Mouse (Mus musculus): ENCODE data around the gene Gm9747. TPM values are rescaled to one million over a fixed set of nuclear protein-coding genes. Genes with fewer than 3 reads are reported as not detected.

Gm9747 gene
- polyA plus RNA-seq, 2 experiments: 0.02 to 2.5 TPM

- Histone ChIP-seq H3K27ac (no peak overlapping the region), H3K4me3 (ENCODE audit: insufficient read depth in 1 of 2, low read depth in 2 of 2, low read length in 2 of 2) (no peak overlapping the region), H3K4me2 (ENCODE audit: low read depth) (no peak overlapping the region), H3K36me3 (replicated peaks; ENCODE audit: control insufficient read depth, insufficient read depth, low read depth) (no peaks in the 10 kb centered on the region), H3K4me1 (replicated peaks; ENCODE audit: control insufficient read depth in 2 of 2, insufficient read depth in 2 of 2, low read length in 1 of 2) (peaks cover 0 to 2% of the 10 kb centered on the region in 2 experiments; a peak in 1 of 4 replicates), H3K9me3 (ENCODE audit: control insufficient read depth, low read length) (no peaks in the 10 kb centered on the region), H3K27me3 (ENCODE audit: control insufficient read depth, insufficient read depth, low read length) (no peaks in the 10 kb centered on the region), H3K9ac (replicated peaks) (no peak overlapping the region)
- TF ChIP-seq EP300 (IDR thresholded peaks at IDR 0.05; ENCODE audit: low read depth): no peak
- no peak for TF ChIP-seq CTCF (IDR thresholded peaks at IDR 0.05; ENCODE audit: low read depth)
- ATAC-seq (ENCODE audit: insufficient read depth) (no peak), DNase-seq (ENCODE audit: low read depth in 3 of 3, low spot score in 3 of 3) (no peak)
- 24% methylated on average over 1 of the region's 1 CpGs for WGBS (ENCODE audit: insufficient replicate concordance)
Observed at GRCm38 (mm10) chr1:82274361-82274760, 41.4 kb downstream of the Gm9747 start.

GRCm38 (mm10) chr1:82279768-82280167 is 46.9 kb downstream of the Gm9747 start:
- TF ChIP-seq EP300 (IDR thresholded peaks at IDR 0.05; ENCODE audit: low read depth): no peak
- no peak for TF ChIP-seq CTCF (IDR thresholded peaks at IDR 0.05; ENCODE audit: low read depth)
- H3K36me3 ChIP-seq (replicated peaks; ENCODE audit: control insufficient read depth, insufficient read depth, low read depth): no peaks in the 10 kb centered on the region
- no peak overlapping the region for H3K4me2 ChIP-seq (ENCODE audit: low read depth)
- WGBS (ENCODE audit: insufficient replicate concordance): 50% methylated on average over 1 of the region's 1 CpGs
- H3K27ac ChIP-seq: no peak overlapping the region
- peaks cover 3 to 11% of the 10 kb centered on the region in 2 experiments; a peak in 3 of 4 replicates for H3K4me1 ChIP-seq (replicated peaks; ENCODE audit: control insufficient read depth in 2 of 2, insufficient read depth in 2 of 2, low read length in 1 of 2)
- no peaks in the 10 kb centered on the region for H3K9me3 ChIP-seq (ENCODE audit: control insufficient read depth, low read length)
- H3K4me3 ChIP-seq (ENCODE audit: insufficient read depth in 1 of 2, low read depth in 2 of 2, low read length in 2 of 2): no peak overlapping the region
- H3K9ac ChIP-seq (replicated peaks): no peak overlapping the region
- H3K27me3 ChIP-seq (ENCODE audit: control insufficient read depth, insufficient read depth, low read length): no peaks in the 10 kb centered on the region
- no peak for ATAC-seq (ENCODE audit: insufficient read depth)
- DNase-seq (ENCODE audit: low read depth in 3 of 3, low spot score in 3 of 3): no peak

GRCm38 (mm10) chr1:82281823-82282222 is 48.9 kb downstream of the Gm9747 start:
- DNase-seq (ENCODE audit: low read depth in 3 of 3, low spot score in 3 of 3) (no peak), ATAC-seq (ENCODE audit: insufficient read depth) (no peak)
- 0 out of 2 replicates have a peak, but pooled peaks cover 2% of the 10 kb centered on the region for H3K27me3 ChIP-seq (ENCODE audit: control insufficient read depth, insufficient read depth, low read length)
- 58% methylated on average over 6 of the region's 6 CpGs for WGBS (ENCODE audit: insufficient replicate concordance)
- H3K4me1 ChIP-seq (replicated peaks; ENCODE audit: control insufficient read depth in 2 of 2, insufficient read depth in 2 of 2, low read length in 1 of 2): peaks cover 3 to 11% of the 10 kb centered on the region in 2 experiments; a peak in 3 of 4 replicates
- H3K9ac ChIP-seq (replicated peaks): no peak overlapping the region
- H3K36me3 ChIP-seq (replicated peaks; ENCODE audit: control insufficient read depth, insufficient read depth, low read depth): no peaks in the 10 kb centered on the region
- no peak overlapping the region for H3K4me3 ChIP-seq (ENCODE audit: insufficient read depth in 1 of 2, low read depth in 2 of 2, low read length in 2 of 2)
- no peaks in the 10 kb centered on the region for H3K9me3 ChIP-seq (ENCODE audit: control insufficient read depth, low read length)
- no peak overlapping the region for H3K27ac ChIP-seq
- no peak for TF ChIP-seq EP300 (IDR thresholded peaks at IDR 0.05; ENCODE audit: low read depth)
- no peak for TF ChIP-seq CTCF (IDR thresholded peaks at IDR 0.05; ENCODE audit: low read depth)
- no peak overlapping the region for H3K4me2 ChIP-seq (ENCODE audit: low read depth)

- H3K9me3 ChIP-seq (ENCODE audit: control insufficient read depth, low read length): no peaks in the 10 kb centered on the region
- TF ChIP-seq CTCF (IDR thresholded peaks at IDR 0.05; ENCODE audit: low read depth): no peak
- no peak for TF ChIP-seq EP300 (IDR thresholded peaks at IDR 0.05; ENCODE audit: low read depth)
- H3K27ac ChIP-seq: no peak overlapping the region
- H3K4me3 ChIP-seq (ENCODE audit: insufficient read depth in 1 of 2, low read depth in 2 of 2, low read length in 2 of 2): peak overlapping the region; percentile 61 to 64
- peak overlapping the region; percentile 82 for H3K4me2 ChIP-seq (ENCODE audit: low read depth)
- H3K27me3 ChIP-seq (ENCODE audit: control insufficient read depth, insufficient read depth, low read length): peaks cover 2% of the 10 kb centered on the region; the same call in 1 of the 2 replicates
- ATAC-seq (ENCODE audit: insufficient read depth) (peak; percentile 97), DNase-seq (ENCODE audit: low read depth in 3 of 3, low spot score in 3 of 3) (peak; percentile 66 to 68 (median 68))
- WGBS (ENCODE audit: insufficient replicate concordance): under 1% methylated on average over 35 of the region's 35 CpGs
- no peaks in the 10 kb centered on the region for H3K36me3 ChIP-seq (replicated peaks; ENCODE audit: control insufficient read depth, insufficient read depth, low read depth)
- peaks cover 3 to 11% of the 10 kb centered on the region in 2 experiments; a peak in 3 of 4 replicates for H3K4me1 ChIP-seq (replicated peaks; ENCODE audit: control insufficient read depth in 2 of 2, insufficient read depth in 2 of 2, low read length in 1 of 2)
- H3K9ac ChIP-seq (replicated peaks): peak overlapping the region; percentile 74
Observed at GRCm38 (mm10) chr1:82282992-82283611, 50.2 kb downstream of the Gm9747 start.

- Histone ChIP-seq H3K9ac (replicated peaks) (peak overlapping the region; percentile 74), H3K27me3 (ENCODE audit: control insufficient read depth, insufficient read depth, low read length) (peaks cover 5% of the 10 kb centered on the region), H3K36me3 (replicated peaks; ENCODE audit: control insufficient read depth, insufficient read depth, low read depth) (no peaks in the 10 kb centered on the region), H3K27ac (peak overlapping the region; percentile 21; the same call in 1 of the 2 replicates), H3K4me3 (ENCODE audit: insufficient read depth in 1 of 2, low read depth in 2 of 2, low read length in 2 of 2) (peak overlapping the region; percentile 8 to 61; a peak in 3 of 4 replicates), H3K4me1 (replicated peaks; ENCODE audit: control insufficient read depth in 2 of 2, insufficient read depth in 2 of 2, low read length in 1 of 2) (peaks cover 3 to 11% of the 10 kb centered on the region in 2 experiments; a peak in 3 of 4 replicates), H3K4me2 (ENCODE audit: low read depth) (peak overlapping the region; percentile 82), H3K9me3 (ENCODE audit: control insufficient read depth, low read length) (no peaks in the 10 kb centered on the region)
- DNase-seq (ENCODE audit: low read depth in 3 of 3, low spot score in 3 of 3): no peak
- no peak for TF ChIP-seq EP300 (IDR thresholded peaks at IDR 0.05; ENCODE audit: low read depth)
- no peak for TF ChIP-seq CTCF (IDR thresholded peaks at IDR 0.05; ENCODE audit: low read depth)
- 70% methylated on average over 1 of the region's 1 CpGs for WGBS (ENCODE audit: insufficient replicate concordance)
- ATAC-seq (ENCODE audit: insufficient read depth): no peak
Observed at GRCm38 (mm10) chr1:82283901-82284301, 51.0 kb downstream of the Gm9747 start.

All from liver, embryonic 14.5 days (tissue).